ENCODE assay signal across 21 mouse cellular contexts in the genomic region with DNA sequence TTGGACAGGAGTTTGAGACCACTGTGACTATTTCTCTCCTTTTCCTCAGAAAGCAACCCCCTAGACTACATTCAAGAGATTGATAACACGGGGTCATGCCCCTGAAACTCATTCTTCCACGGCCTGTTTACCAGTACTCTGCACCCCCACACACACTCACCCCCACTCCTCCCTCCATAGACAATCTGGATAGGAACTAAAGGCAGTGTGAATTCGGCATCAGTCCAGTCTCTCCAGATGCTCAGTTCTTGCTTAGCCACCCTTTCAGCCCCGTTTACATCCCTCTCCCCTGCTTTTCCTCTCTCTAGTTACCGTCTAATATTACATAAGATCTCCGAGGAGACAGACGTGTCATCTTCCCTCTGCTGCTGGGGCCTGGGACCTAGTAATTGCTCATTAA. TPM values are rescaled to one million over a fixed set of nuclear protein-coding genes. Genes with fewer than 3 reads are reported as not detected.
A peak's percentile ranks its signal among the peaks of the same experiment; 100 is the strongest.
DNase-seq lines count a peak whose midpoint lies in the region; ATAC-seq and TF ChIP-seq lines count a peak whose summit lies in the region.
"Had no signal": no experiment of that assay in that cellular context is flagged by ENCODE, and none has a peak within 500 bp of the region (broad histone marks: within the 10 kb centered on the region; RNA-seq: fewer than 3 reads in every experiment).

No protein-coding gene starts in this region.

- peak overlapping the region; percentile 100 for H3K27ac ChIP-seq in cerebellum, adult 2 months (ENCODE audit: insufficient read depth, low read length)
- H3K27ac ChIP-seq in limb, embryonic 13.5 days: 0 out of 2 replicates have a peak overlapping the region, but pooled peaks have one; percentile 10
- H3K27ac ChIP-seq in limb, embryonic 10.5 days: no peak overlapping the region
- peak overlapping the region; percentile 50; the same call in 1 of the 2 replicates for H3K27ac ChIP-seq in olfactory bulb, adult 2 months (ENCODE audit: insufficient read depth, low read depth, low read length)
- H3K27ac ChIP-seq: heart, embryonic 10.5 days; limb, embryonic 15.5 days; midbrain, embryonic 12.5 days had no signal

- no peak overlapping the region for H3K9ac ChIP-seq in limb, embryonic 13.5 days
- H3K9ac ChIP-seq: limb, embryonic 15.5 days; liver, postnatal 0 days; midbrain, embryonic 12.5 days had no signal

- no peaks in the 10 kb centered on the region for H3K27me3 ChIP-seq in cerebellum, adult 2 months (ENCODE audit: control insufficient read depth, insufficient read depth, low read length)
- no peaks in the 10 kb centered on the region for H3K27me3 ChIP-seq in limb, embryonic 13.5 days
- H3K27me3 ChIP-seq in limb, embryonic 10.5 days (ENCODE audit: low read depth, poor library complexity, severe bottlenecking): no peaks in the 10 kb centered on the region
- H3K27me3 ChIP-seq: limb, embryonic 15.5 days; midbrain, embryonic 12.5 days had no signal

- TF ChIP-seq CTCF in cerebellum, adult 2 months (IDR thresholded peaks at IDR 0.05; ENCODE audit: borderline replicate concordance, insufficient read depth, low read depth, low read length): no peak
- TF ChIP-seq CTCF in olfactory bulb, adult 2 months (IDR thresholded peaks at IDR 0.05; ENCODE audit: insufficient read depth, low read depth, low read length): no peak

- DNase-seq in cerebellum, adult 2 months: peak; percentile 44 to 57
- DNase-seq in cerebellum, adult 18-20 months: no peak
- no peak for DNase-seq in frontal cortex, postnatal 25 days (ENCODE audit: low spot score in 2 of 2)
- DNase-seq in limb, embryonic 10.5 days (ENCODE audit: low spot score): no peak
- no peak for DNase-seq in MN1 (ENCODE audit: low spot score)
- DNase-seq: adrenal gland, postnatal 14 days; heart, postnatal 10 days; kidney, adult 11 months; kidney, postnatal 14 days; liver, postnatal 0 days; lung, postnatal 10 days; spleen, adult 18-20 months; thymus, postnatal 25 days had no signal

- ATAC-seq in frontal cortex, adult (ENCODE audit: low TSS enrichment): peak; percentile 27; the same call in 1 of the 2 replicates
- no peak for ATAC-seq in limb, embryonic 13.5 days (ENCODE audit: low FRiP score, low read depth)
- ATAC-seq: CD4-positive, CD25-positive, alpha-beta regulatory T cell, adult 4 months; liver, postnatal 0 days had no signal

- no peak overlapping the region for H3K4me3 ChIP-seq in cerebellum, adult 2 months (replicated peaks; ENCODE audit: insufficient read depth, low read depth, low read length)
- H3K4me3 ChIP-seq in limb, embryonic 13.5 days: no peak overlapping the region
- no peak overlapping the region for H3K4me3 ChIP-seq in limb, embryonic 10.5 days
- no peak overlapping the region for H3K4me3 ChIP-seq in olfactory bulb, adult 2 months (ENCODE audit: insufficient read depth, low read depth, low read length)
- H3K4me3 ChIP-seq: erythroblast, embryonic 14.5 days; heart, embryonic 10.5 days; limb, embryonic 15.5 days; midbrain, embryonic 12.5 days had no signal

- WGBS in cerebellum, adult 2 months: 22% methylated on average over 7 of the region's 7 CpGs
- 81% methylated on average over 7 of the region's 7 CpGs for WGBS in limb, embryonic 13.5 days
- 84% methylated on average over 7 of the region's 7 CpGs for WGBS in limb, embryonic 10.5 days
- 48% methylated on average over 7 of the region's 7 CpGs for WGBS in olfactory bulb, adult 2 months

- H3K36me3 ChIP-seq in limb, embryonic 13.5 days: peaks cover 34% of the 10 kb centered on the region
- peaks cover 25% of the 10 kb centered on the region for H3K36me3 ChIP-seq in limb, embryonic 10.5 days

- no peak overlapping the region for H3K4me2 ChIP-seq in limb, embryonic 13.5 days (replicated peaks)
- H3K4me2 ChIP-seq: limb, embryonic 15.5 days; midbrain, embryonic 12.5 days had no signal

- peaks cover 59% of the 10 kb centered on the region for H3K4me1 ChIP-seq in cerebellum, adult 2 months (ENCODE audit: control insufficient read depth, insufficient read depth, low read length)
- H3K4me1 ChIP-seq in limb, embryonic 13.5 days: peaks cover 10% of the 10 kb centered on the region
- H3K4me1 ChIP-seq in limb, embryonic 10.5 days: peaks cover 5% of the 10 kb centered on the region
- peaks cover 20% of the 10 kb centered on the region for H3K4me1 ChIP-seq in olfactory bulb, adult 2 months (ENCODE audit: control insufficient read depth, insufficient read depth, low read length)

- H3K9me3 ChIP-seq in limb, embryonic 13.5 days: no peaks in the 10 kb centered on the region
- no peaks in the 10 kb centered on the region for H3K9me3 ChIP-seq in limb, embryonic 10.5 days (replicated peaks)
- H3K9me3 ChIP-seq: heart, embryonic 10.5 days; limb, embryonic 15.5 days; midbrain, embryonic 12.5 days had no signal

- no peak for TF ChIP-seq POLR2A in cerebellum, adult 2 months (IDR thresholded peaks at IDR 0.05; ENCODE audit: borderline replicate concordance, insufficient read depth, low read length)
- no peak for TF ChIP-seq POLR2A in olfactory bulb, adult 2 months (IDR thresholded peaks at IDR 0.05; ENCODE audit: insufficient read depth, low read depth, low read length)

RNA-seq across cellular contexts. Expression of gene Crebrf, which starts 21.3 kb away (rescaled TPM):
- 20.2 and 21.1 TPM in 2 replicates for polyA plus RNA-seq in cerebellum, adult 2 months (2012; rRNA removed)
- polyA plus RNA-seq in limb, embryonic 13.5 days (2015; fragmentation: Nextera tagmentation; extraction: Ambion mirVana): 5.6 and 8.3 TPM in 2 replicates
- polyA plus RNA-seq in limb, embryonic 10.5 days (2016; fragmentation: Nextera tagmentation; extraction: Ambion mirVana): 1.7 and 2.9 TPM in 2 replicates
- polyA plus RNA-seq in olfactory bulb, adult 2 months (2012; ENCODE audit: insufficient read depth, insufficient read length, low replicate concordance, missing spikeins): not detected in 2 replicates

RNA-seq across cellular contexts. Expression of gene Atp6v0e, which starts 31.1 kb away (rescaled TPM):
- 99.8 and 105 TPM in 2 replicates for polyA plus RNA-seq in cerebellum, adult 2 months (2012; rRNA removed)
- polyA plus RNA-seq in limb, embryonic 13.5 days (2015; fragmentation: Nextera tagmentation; extraction: Ambion mirVana): 161 and 174 TPM in 2 replicates
- polyA plus RNA-seq in limb, embryonic 10.5 days (2016; fragmentation: Nextera tagmentation; extraction: Ambion mirVana): 104 and 107 TPM in 2 replicates
- not detected in 2 replicates for polyA plus RNA-seq in olfactory bulb, adult 2 months (2012; ENCODE audit: insufficient read depth, insufficient read length, low replicate concordance, missing spikeins)

Comparison
In these comparisons a context has a peak if more than half of its experiments do, and no peak if none do; other contexts are left out.
1. DNase-seq: peak in cerebellum, adult 2 months (2 of 2); none in cerebellum, adult 18-20 months (0 of 2), frontal cortex, postnatal 25 days (0 of 2), limb, embryonic 10.5 days (single experiment) and MN1 (single experiment).